Mouse (Mus musculus) embryonic facial prominence, embryonic 12.5 days (tissue): ENCODE measurements around the gene Rmi2. TPM values are rescaled to one million over a fixed set of nuclear protein-coding genes. Genes with fewer than 3 reads are reported as not detected.

Source experiments
- ATAC-seq: fragments of 200-750 bp; cut with Nextera tagmentation; 2 replicates; pipeline ENCODE4 v1.8.0; 2017; ENCODE audit not compliant: insufficient number of reproducible peaks, insufficient read depth, low FRiP score, low TSS enrichment
- H3K27ac ChIP-seq: fragments of 300-500 bp; sonication (generic); 2 replicates; pipeline ENCODE4 v1.5.1; 2016; ENCODE audit warnings: mild to moderate bottlenecking
- H3K27me3 ChIP-seq: fragments of 300-500 bp; sonication (generic); 2 replicates; pipeline ENCODE4 v1.6.1; 2016; ENCODE audit warnings: mild to moderate bottlenecking, moderate library complexity
- H3K36me3 ChIP-seq: fragments of 300-500 bp; sonication (generic); 2 replicates; pipeline ENCODE4 v1.6.1; 2016; ENCODE audit warnings: mild to moderate bottlenecking
- H3K4me1 ChIP-seq: fragments of 300-500 bp; sonication (generic); 2 replicates; pipeline ENCODE4 v1.6.1; 2016
- H3K4me2 ChIP-seq: fragments of 300-500 bp; sonication (generic); replicated peaks from 2 replicates; pipeline ENCODE4 v1.6.1; 2016; ENCODE audit warnings: mild to moderate bottlenecking, moderate library complexity
- H3K4me3 ChIP-seq: fragments of 300-500 bp; sonication (generic); 2 replicates; pipeline ENCODE4 v1.5.1; 2016; ENCODE audit warnings: mild to moderate bottlenecking
- H3K9ac ChIP-seq: fragments of 300-500 bp; sonication (generic); 2 replicates; pipeline ENCODE4 v1.6.1; 2016; ENCODE audit warnings: mild to moderate bottlenecking, moderate library complexity
- H3K9me3 ChIP-seq: fragments of 300-500 bp; sonication (generic); 2 replicates; pipeline ENCODE4 v1.6.1; 2016; ENCODE audit warnings: mild to moderate bottlenecking, moderate library complexity
- WGBS: fragments of 180-500 bp; shearing (Covaris S2); methylation state at CpG from one replicate; pipeline ENCODE4 v1.1.7; 2016; 5-methylcytosine and 5-hydroxymethylcytosine counted together
- polyA plus RNA-seq: library from polyadenylated mRNA; unstranded; fragments of >200 nt; fragmentation: Nextera tagmentation; extraction: Ambion mirVana; gene quantifications from 2 replicates; pipeline ENCODE4 v1.2.1, GENCODE M21; 2016

Gene Rmi2
- polyA plus RNA-seq, 1 experiment from 2014 or later, result 4.6 TPM

- ATAC-seq, result no peak
- whole genome bisulfite sequencing, result 85% methylated on average over 3 of the region's 3 CpGs
- Histone ChIP-seq H3K4me2 (no peak overlapping the region), H3K27ac (no peak overlapping the region), H3K27me3 (no peaks in the 10 kb centered on the region), H3K9ac (no peak overlapping the region), H3K4me1 (peaks cover 8% of the 10 kb centered on the region; the same call in 1 of the 2 replicates), H3K9me3 (0 out of 2 replicates have a peak, but pooled peaks cover 4% of the 10 kb centered on the region), H3K36me3 (no peaks in the 10 kb centered on the region), H3K4me3 (no peak overlapping the region)
Observed at GRCm38 (mm10) chr16:10933372-10933771, 98.5 kb downstream of the Rmi2 start.

GRCm38 (mm10) chr16:10934047-10934446 lies 99.2 kb downstream of the Rmi2 start:
- ATAC-seq, result no peak
- WGBS, result 80% methylated on average over 1 of the region's 1 CpGs
- Histone ChIP-seq H3K4me3 (no peak overlapping the region), H3K9me3 (0 out of 2 replicates have a peak, but pooled peaks cover 4% of the 10 kb centered on the region), H3K27me3 (no peaks in the 10 kb centered on the region), H3K4me2 (no peak overlapping the region), H3K4me1 (peaks cover 8% of the 10 kb centered on the region; the same call in 1 of the 2 replicates), H3K27ac (no peak overlapping the region), H3K9ac (no peak overlapping the region), H3K36me3 (no peaks in the 10 kb centered on the region)

GRCm38 (mm10) chr16:10936700-10937319 lies 102.0 kb downstream of the Rmi2 start:
- peaks cover 8% of the 10 kb centered on the region; the same call in 1 of the 2 replicates for H3K4me1 ChIP-seq
- no peaks in the 10 kb centered on the region for H3K27me3 ChIP-seq
- no peak overlapping the region for H3K4me2 ChIP-seq
- H3K9ac ChIP-seq, result no peak overlapping the region
- 25% methylated on average over 5 of the region's 5 CpGs for WGBS
- H3K36me3 ChIP-seq, result no peaks in the 10 kb centered on the region
- H3K27ac ChIP-seq, result no peak overlapping the region
- H3K9me3 ChIP-seq, result no peaks in the 10 kb centered on the region
- H3K4me3 ChIP-seq, result no peak overlapping the region
- ATAC-seq, result no peak

- Histone ChIP-seq H3K9me3 (no peaks in the 10 kb centered on the region), H3K9ac (no peak overlapping the region), H3K27ac (no peak overlapping the region), H3K4me1 (peaks cover 8% of the 10 kb centered on the region; the same call in 1 of the 2 replicates), H3K4me3 (no peak overlapping the region), H3K36me3 (no peaks in the 10 kb centered on the region), H3K27me3 (no peaks in the 10 kb centered on the region), H3K4me2 (no peak overlapping the region)
- 83% methylated on average over 11 of the region's 11 CpGs for WGBS
- ATAC-seq, result no peak
Observed at GRCm38 (mm10) chr16:10937497-10937896, 102.6 kb downstream of the Rmi2 start.

DNA sequence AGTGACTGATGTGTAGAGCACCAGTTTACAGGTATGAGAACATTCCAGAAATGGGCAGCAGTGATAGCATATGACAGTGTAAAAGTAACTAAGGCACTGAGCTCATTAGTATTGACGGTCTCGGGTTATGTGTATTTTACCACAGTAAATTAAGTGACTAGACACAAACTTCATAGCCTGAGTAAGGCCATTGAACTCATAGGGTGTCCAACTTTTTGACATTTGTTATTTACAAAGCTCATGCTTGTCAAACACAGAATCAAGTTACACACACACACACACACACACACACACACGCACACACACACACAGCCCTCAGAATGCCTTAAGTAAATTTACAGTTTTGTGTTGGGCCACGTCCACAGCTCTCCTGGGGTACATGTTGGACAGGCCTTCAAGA lies 105.1 kb downstream of the Rmi2 start:
- WGBS, result 85% methylated on average over 4 of the region's 4 CpGs
- Histone ChIP-seq H3K9ac (no peak overlapping the region), H3K4me1 (peaks cover 8% of the 10 kb centered on the region; the same call in 1 of the 2 replicates), H3K9me3 (no peaks in the 10 kb centered on the region), H3K27ac (no peak overlapping the region), H3K27me3 (no peaks in the 10 kb centered on the region), H3K4me2 (no peak overlapping the region), H3K4me3 (no peak overlapping the region), H3K36me3 (no peaks in the 10 kb centered on the region)
- no peak for ATAC-seq

DNA sequence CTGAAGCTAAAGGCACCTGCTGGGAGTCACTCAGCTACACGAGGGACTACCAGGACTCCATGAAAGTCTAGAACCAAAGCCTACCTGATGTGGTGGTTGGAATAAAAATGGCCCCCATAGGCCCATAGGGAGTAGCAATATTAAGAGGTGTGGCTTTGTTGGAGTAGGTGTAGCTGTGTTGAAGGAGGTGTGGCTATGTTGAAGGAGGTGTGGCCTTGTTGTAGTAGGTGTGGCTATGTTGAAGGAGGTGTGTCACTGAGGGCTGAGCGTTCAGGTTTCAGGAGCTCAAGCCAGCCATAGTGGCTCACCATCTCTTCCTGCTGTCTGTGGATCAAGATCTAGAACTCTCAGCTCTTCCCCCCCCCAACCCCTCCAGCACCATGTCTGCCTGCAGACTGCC lies 105.8 kb downstream of the Rmi2 start:
- Histone ChIP-seq H3K4me1 (peaks cover 8% of the 10 kb centered on the region; the same call in 1 of the 2 replicates), H3K27ac (no peak overlapping the region), H3K9me3 (no peaks in the 10 kb centered on the region), H3K36me3 (no peaks in the 10 kb centered on the region), H3K4me2 (no peak overlapping the region), H3K9ac (no peak overlapping the region), H3K27me3 (no peaks in the 10 kb centered on the region), H3K4me3 (no peak overlapping the region)
- 79% methylated on average over 2 of the region's 2 CpGs for WGBS
- no peak for ATAC-seq

Other genes starting within 250 kb of the Rmi2 start
- gene Socs1, start 49.5 kb upstream of the Rmi2 start, polyA plus RNA-seq, result 11.4 and 12.5 TPM in 2 replicates
- gene Tnp2, start 46.4 kb upstream of the Rmi2 start, polyA plus RNA-seq, result not detected in 2 replicates
- not detected in 2 replicates for gene Prm3, start 44.1 kb upstream of the Rmi2 start, polyA plus RNA-seq
- not detected in 2 replicates for gene Prm2, start 38.9 kb upstream of the Rmi2 start, polyA plus RNA-seq
- gene Prm1, start 29.2 kb upstream of the Rmi2 start, polyA plus RNA-seq, result not detected in 2 replicates
- not detected in 2 replicates for gene Gm11172, start 22.1 kb upstream of the Rmi2 start, polyA plus RNA-seq
- 63.2 and 63.4 TPM in 2 replicates for gene Snn, start 225.9 kb downstream of the Rmi2 start, polyA plus RNA-seq
- 102 and 103 TPM in 2 replicates for gene Litaf, start 231.1 kb downstream of the Rmi2 start, polyA plus RNA-seq